Mouse (Mus musculus): ENCODE data around the gene BC030500. TPM values are rescaled to one million over a fixed set of nuclear protein-coding genes. Genes with fewer than 3 reads are reported as not detected.

BC030500 gene
- polyA plus RNA-seq (2016; fragmentation: Nextera tagmentation; extraction: Ambion mirVana), result 1.6 and 3.1 TPM in 2 replicates

- peak within 1 kb of the TSS; percentile 98 for H3K4me2 ChIP-seq (replicated peaks)
- no peak within 1 kb of the TSS for H3K27ac ChIP-seq
- H3K36me3 ChIP-seq, result no peaks in the 10 kb centered on the region
- no peaks in the 10 kb centered on the region for H3K9me3 ChIP-seq
- H3K4me1 ChIP-seq, result peaks cover 3% of the 10 kb centered on the region; the same call in 1 of the 2 replicates
- ATAC-seq (ENCODE audit: insufficient number of reproducible peaks, insufficient read depth, low FRiP score, low TSS enrichment), result no peak
- 9% methylated on average over 14 of the region's 14 CpGs for WGBS
- H3K4me3 ChIP-seq, result peak within 1 kb of the TSS; percentile 61
- peaks cover 15% of the 10 kb centered on the region for H3K27me3 ChIP-seq
- peak within 1 kb of the TSS; percentile 58 for H3K9ac ChIP-seq
Measured at GRCm38 (mm10) chr8:58911677-58912076, at the start of gene BC030500. Gene BC030500, plus strand, starts transcription at chr8:58911755.

- WGBS, result 11% methylated on average over 1 of the region's 1 CpGs
Measured at GRCm38 (mm10) chr8:58886405-58886804, 25.1 kb upstream of the BC030500 start.

GRCm38 (mm10) chr8:58890591-58890990 is 21.0 kb upstream of the BC030500 start:
- H3K4me1 ChIP-seq, result no peaks in the 10 kb centered on the region
- ATAC-seq (ENCODE audit: insufficient number of reproducible peaks, insufficient read depth, low FRiP score, low TSS enrichment), result no peak
- H3K4me2 ChIP-seq (replicated peaks), result no peak overlapping the region
- no peaks in the 10 kb centered on the region for H3K27me3 ChIP-seq
- H3K4me3 ChIP-seq, result no peak overlapping the region
- H3K36me3 ChIP-seq, result no peaks in the 10 kb centered on the region
- no peaks in the 10 kb centered on the region for H3K9me3 ChIP-seq
- no peak overlapping the region for H3K27ac ChIP-seq
- H3K9ac ChIP-seq, result no peak overlapping the region
- WGBS, result 95% methylated on average over 3 of the region's 3 CpGs

More at GRCm38 (mm10) chr8:58886405-58886804, 25.1 kb upstream of the BC030500 start:
- H3K9ac ChIP-seq, result no peak overlapping the region
- no peaks in the 10 kb centered on the region for H3K36me3 ChIP-seq
- H3K4me3 ChIP-seq, result no peak overlapping the region
- H3K4me1 ChIP-seq, result no peaks in the 10 kb centered on the region
- H3K27me3 ChIP-seq, result no peaks in the 10 kb centered on the region
- no peak overlapping the region for H3K27ac ChIP-seq
- ATAC-seq (ENCODE audit: insufficient number of reproducible peaks, insufficient read depth, low FRiP score, low TSS enrichment), result no peak
- no peaks in the 10 kb centered on the region for H3K9me3 ChIP-seq
- no peak overlapping the region for H3K4me2 ChIP-seq (replicated peaks)

- Histone ChIP-seq H3K4me3 (no peak overlapping the region), H3K9me3 (no peaks in the 10 kb centered on the region)
- WGBS, result 80% methylated on average over 6 of the region's 6 CpGs
Measured at GRCm38 (mm10) chr8:58895960-58896359, 15.6 kb upstream of the BC030500 start.

DNA sequence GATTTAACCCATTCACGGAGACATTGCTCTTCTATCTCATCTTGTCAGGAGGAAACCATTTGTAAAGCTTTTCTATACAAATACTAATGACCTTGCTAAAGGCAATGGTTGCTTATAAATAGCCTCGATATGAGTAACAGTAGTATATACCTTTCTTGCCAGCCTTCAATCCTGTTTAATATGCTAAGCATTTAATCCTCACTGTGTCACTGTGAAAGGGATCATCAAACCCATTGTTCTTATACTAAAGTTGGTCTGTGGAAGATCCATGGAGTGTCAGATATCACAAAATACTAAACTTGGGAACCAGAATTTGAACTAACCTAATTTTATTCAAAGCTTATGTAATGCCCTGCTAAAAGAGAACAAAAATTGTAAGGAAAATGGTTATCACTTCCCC is 7.1 kb upstream of the BC030500 start:
- no peak overlapping the region for H3K4me3 ChIP-seq
- no peaks in the 10 kb centered on the region for H3K27me3 ChIP-seq
- 32% methylated on average over 2 of the region's 2 CpGs for WGBS
- no peak overlapping the region for H3K4me2 ChIP-seq (replicated peaks)
- no peaks in the 10 kb centered on the region for H3K36me3 ChIP-seq
- no peaks in the 10 kb centered on the region for H3K9me3 ChIP-seq
- no peak for ATAC-seq (ENCODE audit: insufficient number of reproducible peaks, insufficient read depth, low FRiP score, low TSS enrichment)
- H3K9ac ChIP-seq, result no peak overlapping the region
- no peaks in the 10 kb centered on the region for H3K4me1 ChIP-seq
- no peak overlapping the region for H3K27ac ChIP-seq

More at GRCm38 (mm10) chr8:58895960-58896359, 15.6 kb upstream of the BC030500 start:
- Histone ChIP-seq H3K4me2 (replicated peaks) (no peak overlapping the region), H3K4me1 (no peaks in the 10 kb centered on the region), H3K27me3 (no peaks in the 10 kb centered on the region), H3K9ac (no peak overlapping the region), H3K36me3 (no peaks in the 10 kb centered on the region), H3K27ac (no peak overlapping the region)
- ATAC-seq (ENCODE audit: insufficient number of reproducible peaks, insufficient read depth, low FRiP score, low TSS enrichment), result no peak

- peak; percentile 42; the same call in 1 of the 2 replicates for ATAC-seq (ENCODE audit: insufficient number of reproducible peaks, insufficient read depth, low FRiP score, low TSS enrichment)
Measured at GRCm38 (mm10) chr8:58912196-58912839, 763 bp downstream of the BC030500 start, which contains the start of gene Galntl6. Gene Galntl6, minus strand, starts transcription at chr8:58912640.

DNA sequence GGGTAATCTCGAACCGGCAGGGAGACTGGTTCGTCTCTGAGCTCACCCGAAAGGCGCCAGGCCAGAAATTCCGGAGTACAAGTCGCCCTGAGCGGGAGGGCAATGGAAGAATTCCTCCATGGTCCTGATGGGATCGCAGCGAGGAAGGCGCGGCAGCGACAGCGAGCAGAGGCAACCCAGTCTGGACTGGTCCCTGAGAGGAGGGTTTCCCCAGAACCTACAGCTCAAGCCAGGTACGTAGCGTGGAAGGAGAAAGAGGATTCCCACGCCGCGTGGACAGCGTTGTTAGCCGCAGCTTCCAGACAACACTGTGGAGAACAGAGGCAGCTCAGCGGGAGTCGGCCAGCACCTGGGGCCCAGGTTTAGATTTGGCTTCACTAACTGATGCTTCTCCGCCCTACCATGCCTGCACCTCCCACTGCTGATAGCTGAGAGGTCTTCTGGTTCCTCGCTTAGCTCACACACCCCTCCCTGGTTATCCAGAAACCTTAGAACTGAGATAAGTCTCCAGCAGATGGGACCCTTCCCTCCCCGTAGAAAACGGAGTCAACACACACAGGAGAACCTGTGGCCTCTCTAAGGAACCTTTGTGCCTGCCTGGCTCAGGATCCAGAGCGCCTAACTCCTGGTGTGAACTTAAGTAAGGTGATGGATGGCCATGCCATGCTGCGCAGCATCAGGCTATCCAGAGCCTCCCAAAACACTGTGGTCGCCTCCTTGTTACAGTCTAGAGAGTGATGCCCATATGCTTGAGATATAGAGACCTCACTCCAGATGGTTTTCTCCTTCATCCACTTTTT is 1.5 kb downstream of the BC030500 start:
- H3K4me1 ChIP-seq, result peaks cover 3% of the 10 kb centered on the region; the same call in 1 of the 2 replicates
- WGBS, result 2% methylated on average over 30 of the region's 30 CpGs
- ATAC-seq (ENCODE audit: insufficient number of reproducible peaks, insufficient read depth, low FRiP score, low TSS enrichment), result peak; percentile 80
- H3K9me3 ChIP-seq, result no peaks in the 10 kb centered on the region
- no peaks in the 10 kb centered on the region for H3K36me3 ChIP-seq
- peak overlapping the region; percentile 61 for H3K4me3 ChIP-seq
- peak overlapping the region; percentile 98 for H3K4me2 ChIP-seq (replicated peaks)
- peaks cover 15% of the 10 kb centered on the region for H3K27me3 ChIP-seq
- peak overlapping the region; percentile 58 for H3K9ac ChIP-seq
- no peak overlapping the region for H3K27ac ChIP-seq

More at GRCm38 (mm10) chr8:58912196-58912839, 763 bp downstream of the BC030500 start, which contains the start of gene Galntl6:
- peak within 1 kb of the TSS; percentile 98 for H3K4me2 ChIP-seq (replicated peaks)
- peak within 1 kb of the TSS; percentile 61 for H3K4me3 ChIP-seq
- no peaks in the 10 kb centered on the region for H3K36me3 ChIP-seq
- no peaks in the 10 kb centered on the region for H3K9me3 ChIP-seq
- WGBS, result under 1% methylated on average over 37 of the region's 37 CpGs
- no peak within 1 kb of the TSS for H3K27ac ChIP-seq
- H3K27me3 ChIP-seq, result peaks cover 15% of the 10 kb centered on the region
- peaks cover 3% of the 10 kb centered on the region; the same call in 1 of the 2 replicates for H3K4me1 ChIP-seq
- H3K9ac ChIP-seq, result peak within 1 kb of the TSS; percentile 58

GRCm38 (mm10) chr8:58913640-58913968 is 2.0 kb downstream of the BC030500 start:
- 65% methylated on average over 3 of the region's 3 CpGs for WGBS
- no peak overlapping the region for H3K4me3 ChIP-seq

DNA sequence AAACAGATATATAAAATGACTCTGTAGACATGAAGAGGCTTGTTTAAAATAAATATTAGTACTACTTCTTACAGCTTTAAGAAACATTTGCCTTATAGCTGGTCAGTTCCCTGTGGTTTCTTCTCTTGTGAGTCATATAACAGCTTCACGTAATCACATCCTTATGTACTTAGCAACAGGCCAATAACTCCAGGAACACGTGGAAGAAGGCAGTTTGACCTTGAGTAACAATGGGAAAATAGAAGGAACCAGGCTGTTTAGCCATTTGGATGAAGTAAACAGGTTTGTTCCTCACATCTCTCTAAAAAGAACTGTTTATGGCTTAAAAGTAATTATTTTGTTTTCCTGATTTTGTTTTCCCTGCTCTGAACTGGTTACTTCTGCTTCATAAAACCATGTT is 3.6 kb downstream of the BC030500 start:
- no peak overlapping the region for H3K4me3 ChIP-seq
- 48% methylated on average over 2 of the region's 2 CpGs for WGBS
- H3K27me3 ChIP-seq, result peaks cover 15% of the 10 kb centered on the region
- no peak overlapping the region for H3K9ac ChIP-seq
- no peaks in the 10 kb centered on the region for H3K9me3 ChIP-seq
- ATAC-seq (ENCODE audit: insufficient number of reproducible peaks, insufficient read depth, low FRiP score, low TSS enrichment), result no peak
- no peaks in the 10 kb centered on the region for H3K36me3 ChIP-seq
- H3K4me1 ChIP-seq, result peaks cover 3% of the 10 kb centered on the region; the same call in 1 of the 2 replicates
- no peak overlapping the region for H3K4me2 ChIP-seq (replicated peaks)
- H3K27ac ChIP-seq, result no peak overlapping the region

More at GRCm38 (mm10) chr8:58913640-58913968, 2.0 kb downstream of the BC030500 start:
- Histone ChIP-seq H3K9ac (no peak overlapping the region), H3K27me3 (peaks cover 15% of the 10 kb centered on the region), H3K27ac (no peak overlapping the region), H3K4me2 (replicated peaks) (no peak overlapping the region; the same call in 1 of the 2 replicates), H3K4me1 (peaks cover 3% of the 10 kb centered on the region; the same call in 1 of the 2 replicates), H3K36me3 (no peaks in the 10 kb centered on the region), H3K9me3 (no peaks in the 10 kb centered on the region)
- no peak for ATAC-seq (ENCODE audit: insufficient number of reproducible peaks, insufficient read depth, low FRiP score, low TSS enrichment)

DNA sequence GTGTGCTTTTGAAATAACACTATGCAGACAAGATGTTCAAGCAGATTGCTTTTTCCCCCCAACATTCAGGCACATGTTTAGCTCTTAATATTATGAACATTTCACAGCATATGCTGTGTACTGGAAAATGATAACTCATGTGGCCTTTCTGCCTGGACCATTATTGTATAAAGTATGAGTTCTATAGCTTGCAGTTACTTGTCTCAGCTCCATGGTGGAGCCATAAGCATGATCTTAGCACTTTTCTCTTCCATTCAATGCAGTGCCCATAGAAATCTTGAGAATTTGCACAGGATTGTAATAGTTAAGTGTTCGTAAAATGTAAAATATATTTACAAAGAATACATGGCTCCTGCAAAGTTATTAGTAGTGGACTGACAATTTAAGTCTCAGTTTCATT is 19.5 kb downstream of the BC030500 start:
- H3K27me3 ChIP-seq, result no peaks in the 10 kb centered on the region
- no peak overlapping the region for H3K9ac ChIP-seq
- no peak for ATAC-seq (ENCODE audit: insufficient number of reproducible peaks, insufficient read depth, low FRiP score, low TSS enrichment)
- H3K4me3 ChIP-seq, result no peak overlapping the region
- H3K27ac ChIP-seq, result no peak overlapping the region
- WGBS, result 80% methylated on average over 1 of the region's 1 CpGs
- no peaks in the 10 kb centered on the region for H3K4me1 ChIP-seq
- no peaks in the 10 kb centered on the region for H3K9me3 ChIP-seq
- no peak overlapping the region for H3K4me2 ChIP-seq (replicated peaks)
- H3K36me3 ChIP-seq, result no peaks in the 10 kb centered on the region

GRCm38 (mm10) chr8:58943773-58944172 is 32.2 kb downstream of the BC030500 start:
- WGBS, result 86% methylated on average over 4 of the region's 4 CpGs
- Histone ChIP-seq H3K9ac (no peak overlapping the region), H3K4me1 (no peaks in the 10 kb centered on the region), H3K27me3 (no peaks in the 10 kb centered on the region), H3K27ac (no peak overlapping the region), H3K36me3 (no peaks in the 10 kb centered on the region), H3K9me3 (no peaks in the 10 kb centered on the region), H3K4me2 (replicated peaks) (no peak overlapping the region), H3K4me3 (no peak overlapping the region)
- no peak for ATAC-seq (ENCODE audit: insufficient number of reproducible peaks, insufficient read depth, low FRiP score, low TSS enrichment)
